Mouse (Mus musculus) CD4-positive naive resting alpha-beta T cell, adult 76 days (primary cell): Measurements from ENCODE around the gene Dusp8. TPM values are rescaled to one million over a fixed set of nuclear protein-coding genes. Genes with fewer than 3 reads are reported as not detected.

ENCODE experiments used
- total RNA-seq: library from RNA; stranded (reverse); gene quantifications from one replicate; pipeline ENCODE4 v1.2.4, GENCODE M21; 2023

Dusp8 gene
- 7.7 TPM for total RNA-seq

DNA sequence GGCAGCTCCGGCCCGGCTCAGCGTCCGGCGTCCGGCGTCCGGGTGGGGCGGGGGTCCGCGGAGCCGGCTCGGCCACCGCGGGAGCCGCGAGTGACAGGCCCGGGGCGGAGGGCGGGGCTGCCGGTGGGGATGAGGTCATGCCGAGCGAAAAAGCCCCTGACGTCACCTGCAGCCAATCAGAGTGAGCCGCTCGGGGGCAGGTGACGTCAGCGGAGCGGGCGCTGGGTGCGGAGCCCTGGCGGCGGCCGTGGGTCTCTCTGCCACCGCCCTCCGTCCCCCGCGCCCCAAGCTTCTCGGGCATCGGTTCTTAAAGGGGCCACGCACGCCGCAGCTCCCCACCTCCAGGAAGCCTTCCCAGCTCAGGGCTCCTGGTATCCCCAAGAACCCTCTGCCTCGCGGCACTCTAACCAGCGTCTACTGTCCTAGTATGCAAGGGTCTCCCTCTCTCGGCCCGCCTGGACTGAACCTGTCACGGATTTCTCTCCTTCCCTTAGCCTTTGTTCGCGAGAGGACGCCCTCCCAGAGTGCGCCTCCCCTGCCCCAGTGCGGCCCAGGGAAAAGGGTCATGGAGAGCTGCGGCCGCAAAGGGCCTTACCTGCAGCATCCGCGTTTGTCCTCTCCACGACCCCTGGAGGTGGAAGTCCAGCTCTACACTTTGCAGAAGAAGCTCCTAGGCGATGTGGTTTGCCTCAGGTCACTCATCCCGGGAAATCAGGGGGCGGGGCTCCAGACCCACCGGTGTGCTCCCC lies at the start of gene Dusp8:
Gene Dusp8, minus strand, starts transcription at position 661 of the 749 bp plus-strand sequence.

DNA sequence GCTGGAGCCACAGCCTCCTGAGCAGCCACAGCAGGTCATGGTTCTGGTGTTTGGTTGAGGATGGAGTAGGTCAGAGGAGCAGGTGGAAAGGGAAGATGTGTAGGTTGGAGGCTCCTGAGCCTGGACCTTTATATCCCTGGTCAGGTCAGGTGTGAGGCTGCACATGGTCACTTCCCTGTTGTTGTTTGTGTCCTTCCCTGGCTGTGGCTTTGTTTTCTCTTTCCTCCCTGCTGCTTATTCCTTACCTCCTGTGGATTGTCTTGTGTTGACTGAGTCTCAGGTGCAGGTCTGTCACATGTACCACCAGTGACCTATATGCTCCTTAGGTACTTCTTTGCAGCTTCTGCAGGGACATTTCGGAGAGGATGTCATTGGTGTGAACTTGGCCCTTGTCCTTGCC lies 48.9 kb upstream of the Dusp8 start, which contains the start of gene Gm45337:
Gene Gm45337, minus strand, starts transcription at position 101 of the 400 bp plus-strand sequence.

DNA sequence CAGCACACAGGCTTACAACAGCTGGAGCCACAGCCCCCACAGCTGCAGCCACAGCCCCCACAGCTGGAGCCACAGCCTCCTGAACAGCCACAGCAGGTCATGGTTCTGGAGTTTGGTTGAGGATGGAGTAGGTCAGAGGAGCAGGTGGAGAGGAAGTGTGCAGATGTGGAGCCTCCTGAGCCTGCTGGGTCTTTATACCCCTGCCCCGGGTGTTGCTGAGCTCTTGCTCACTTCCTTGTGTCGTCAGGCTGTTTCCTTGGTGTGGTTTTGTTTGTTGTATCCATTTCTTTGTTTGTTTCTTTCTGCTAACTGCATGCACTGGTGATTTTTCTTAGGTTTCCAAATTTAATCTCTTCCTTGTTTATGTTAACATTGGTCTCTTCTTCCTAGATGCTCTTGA lies 40.3 kb upstream of the Dusp8 start, which contains the start of gene Gm39115:
Gene Gm39115, minus strand, starts transcription at position 101 of the 400 bp plus-strand sequence.

DNA sequence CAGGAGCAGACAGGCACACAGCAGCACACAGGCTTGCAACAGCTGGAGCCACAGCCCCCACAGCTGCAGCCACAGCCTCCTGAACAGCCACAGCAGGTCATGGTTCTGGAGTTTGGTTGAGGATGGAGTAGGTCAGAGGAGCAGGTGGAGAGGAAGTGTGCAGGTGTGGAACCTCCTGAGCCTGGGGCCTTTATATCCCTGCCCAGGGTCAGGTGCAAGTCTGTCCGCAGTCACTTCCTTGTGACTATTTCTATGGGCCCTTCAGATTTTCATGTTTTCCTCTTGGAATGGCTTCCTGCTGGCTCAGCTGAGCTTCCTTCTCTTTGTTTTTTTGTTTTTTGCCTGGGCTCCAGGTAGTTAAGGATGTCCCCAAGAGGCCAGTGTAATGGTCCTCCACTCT lies 25.0 kb upstream of the Dusp8 start, which contains the start of gene Gm45618:
Gene Gm45618, minus strand, starts transcription at position 101 of the 400 bp plus-strand sequence.

DNA sequence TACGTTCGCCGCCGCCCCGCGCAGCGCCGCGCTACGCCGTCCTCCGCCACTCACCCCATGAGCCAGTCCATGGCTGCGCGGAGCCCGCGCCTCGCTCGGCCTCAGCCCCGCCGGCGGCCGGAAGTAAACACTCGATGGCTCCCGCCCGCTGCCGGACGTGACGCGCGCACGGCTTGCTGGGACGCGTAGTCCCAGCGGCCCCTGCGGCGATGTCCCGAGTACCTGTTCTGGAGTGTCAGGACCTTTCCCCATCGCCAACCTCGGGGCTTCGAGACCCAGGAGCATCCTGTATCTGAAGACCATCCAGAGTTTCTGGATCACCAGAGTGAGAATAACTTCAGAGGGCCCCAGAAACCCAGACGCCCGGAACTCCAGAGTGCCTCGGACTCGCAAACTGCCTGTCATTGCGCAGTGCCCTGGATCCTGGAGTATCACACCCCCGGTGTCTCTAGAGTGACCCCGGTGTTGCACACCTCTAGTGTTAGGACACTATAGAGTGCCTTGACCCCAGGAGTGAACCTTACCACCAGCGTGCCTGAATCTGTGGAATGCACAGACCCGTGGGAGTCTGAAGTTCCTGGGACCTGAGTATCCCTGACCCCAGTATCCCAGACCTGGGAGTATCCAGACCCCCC lies 34.6 kb downstream of the Dusp8 start, which contains the start of gene Mob2:
Gene Mob2, minus strand, starts transcription at position 135 of the 635 bp plus-strand sequence.

Other genes starting within 250 kb of the Dusp8 start
- gene Tollip, start 177.3 kb downstream of the Dusp8 start, total RNA-seq: 73.4 TPM
- not detected for gene Brsk2, start 146.1 kb downstream of the Dusp8 start, total RNA-seq
- 82.7 TPM for gene Mob2, start 34.8 kb downstream of the Dusp8 start, total RNA-seq
- gene Gm45618, start 24.9 kb upstream of the Dusp8 start, total RNA-seq: not detected
- gene Gm39115, start 40.2 kb upstream of the Dusp8 start, total RNA-seq: not detected
- gene Gm45337, start 48.8 kb upstream of the Dusp8 start, total RNA-seq: not detected
- gene Gm29735, start 61.3 kb upstream of the Dusp8 start, total RNA-seq: not detected
- not detected for gene Gm4553, start 69.9 kb upstream of the Dusp8 start, total RNA-seq
- gene Krtap5-2, start 80.2 kb upstream of the Dusp8 start, total RNA-seq: not detected
- gene Gm10153, start 94.5 kb upstream of the Dusp8 start, total RNA-seq: not detected
- gene Krtap5-3, start 105.5 kb upstream of the Dusp8 start, total RNA-seq: not detected
- gene Gm7579, start 116.0 kb upstream of the Dusp8 start, total RNA-seq: not detected
- gene Krtap5-5, start 134.1 kb upstream of the Dusp8 start, total RNA-seq: not detected
- not detected for gene Gm40460, start 145.2 kb upstream of the Dusp8 start, total RNA-seq
- gene Gm2431, start 162.5 kb upstream of the Dusp8 start, total RNA-seq: not detected
- gene Gm4559, start 178.5 kb upstream of the Dusp8 start, total RNA-seq: not detected
- gene Krtap5-1, start 201.3 kb upstream of the Dusp8 start, total RNA-seq: not detected
- not detected for gene Krtap5-4, start 207.7 kb upstream of the Dusp8 start, total RNA-seq